Mouse (Mus musculus): Measurements from ENCODE around the gene Egln1.

DNA sequence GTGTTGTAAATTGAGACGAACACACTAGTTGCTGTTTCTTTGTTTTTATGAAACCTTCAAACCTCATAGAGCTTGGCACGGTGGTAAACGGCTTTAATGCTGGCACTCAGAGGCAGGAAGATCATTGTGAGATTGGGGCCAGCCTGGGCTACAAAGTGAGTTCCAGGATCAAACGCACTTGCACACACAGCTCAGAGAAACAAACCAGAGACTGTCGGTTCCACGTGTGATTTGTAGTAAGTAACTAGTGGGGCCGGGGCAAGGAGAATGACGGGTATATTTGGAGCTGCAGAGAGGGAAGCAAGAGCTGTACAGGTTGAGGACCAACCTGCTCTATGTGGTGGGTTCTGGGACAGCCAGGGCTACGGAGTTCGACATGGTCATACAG, 939 bp upstream of the Egln1 start:
- TF ChIP-seq CTCF (IDR thresholded peaks at IDR 0.05; ENCODE audit: control insufficient read depth, insufficient read depth, insufficient replicate concordance, low read depth, low read length) (no peak), POLR2A (IDR thresholded peaks at IDR 0.05; ENCODE audit: control insufficient read depth, low read depth, low read length) (no peak)

All from testis, adult 2 months (tissue).